Mouse (Mus musculus): ENCODE measurements around the gene Nrtn.

DNA sequence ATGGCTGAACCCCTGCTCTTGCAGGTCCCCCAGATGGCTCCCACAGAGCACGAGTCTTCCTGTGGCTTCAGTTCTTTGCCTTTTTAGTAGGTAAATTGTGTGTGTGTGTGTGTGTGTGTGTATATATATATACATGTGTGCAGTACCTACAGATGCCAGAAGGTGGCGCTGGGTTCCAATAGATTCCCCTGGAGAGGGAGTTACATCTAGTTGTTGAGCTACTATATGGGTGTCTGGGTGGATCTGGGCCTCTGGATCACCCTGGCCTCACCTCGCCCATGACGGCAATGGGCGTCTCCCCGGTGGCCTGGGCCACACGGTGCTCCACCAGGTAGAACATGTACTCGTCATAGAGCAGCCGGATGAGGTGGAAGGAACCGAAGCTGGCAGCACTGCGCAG lies 20.2 kb upstream of the Nrtn start:
- TF ChIP-seq CTCF (IDR thresholded peaks at IDR 0.05; ENCODE audit: borderline replicate concordance, insufficient read depth, low read length) (no peak), POLR2A (IDR thresholded peaks at IDR 0.05; ENCODE audit: low read depth, low read length) (no peak)
